Mouse (Mus musculus) kidney, adult 2 months (tissue): Measurements from ENCODE around the gene Ctsc. TPM values are rescaled to one million over a fixed set of nuclear protein-coding genes. Genes with fewer than 3 reads are reported as not detected.
A peak's percentile ranks its signal among the peaks of the same experiment; 100 is the strongest.
"Not testable (repeated sequence)": the region's sequence is repeated elsewhere in the genome, so short reads cannot be mapped to it uniquely, and the experiment has no call there.

ENCODE experiments used
- DNase-seq: peaks from one replicate; pipeline ENCODE4 v3.0.0; 2021
- H3K27ac ChIP-seq: fragments of 200-500 bp; 2 replicates; pipeline ENCODE4 v1.5.1; 2012; ENCODE audit warnings: low read depth, low read length, control low read depth, inconsistent platforms; ENCODE audit not compliant: insufficient read depth
- H3K27me3 ChIP-seq: fragments of 200-500 bp; replicated peaks from 2 replicates; pipeline ENCODE4 v1.6.1; 2012; ENCODE audit warnings: mild to moderate bottlenecking, moderate library complexity, low read length, inconsistent platforms; ENCODE audit not compliant: control insufficient read depth, insufficient read depth
- H3K36me3 ChIP-seq: fragments of 200-500 bp; 2 replicates; pipeline ENCODE4 v1.6.1; 2012; ENCODE audit warnings: mild to moderate bottlenecking, moderate library complexity, low read length, inconsistent platforms; ENCODE audit not compliant: control insufficient read depth, insufficient read depth
- H3K4me1 ChIP-seq: fragments of 200-500 bp; 2 replicates; pipeline ENCODE4 v1.6.1; 2011; ENCODE audit warnings: low read length; ENCODE audit not compliant: control insufficient read depth, insufficient read depth
- H3K4me3 ChIP-seq: fragments of 200-500 bp; 2 replicates; pipeline ENCODE4 v1.5.1; 2011; ENCODE audit warnings: mild to moderate bottlenecking, low read depth, low read length, control low read depth; ENCODE audit not compliant: insufficient read depth
- CTCF ChIP-seq: fragments of 200-500 bp; conservative IDR thresholded peaks from 2 replicates; pipeline ENCODE4 v1.5.1; 2011; ENCODE audit warnings: low read depth, mild to moderate bottlenecking, control low read depth, low read length, moderate library complexity, mixed read lengths; ENCODE audit not compliant: insufficient read depth, insufficient read length
- POLR2A ChIP-seq: fragments of 200-500 bp; IDR thresholded peaks from one replicate; pipeline ENCODE4 v1.6.1; 2011; ENCODE audit warnings: low read depth, low read length, control low read depth
- WGBS: fragments of 180-500 bp; shearing (Covaris S2); methylation state at CpG from one replicate; pipeline ENCODE4 v1.1.7; 2018; 5-methylcytosine and 5-hydroxymethylcytosine counted together
- polyA plus RNA-seq: library from polyadenylated mRNA; depleted of rRNA; stranded (reverse); fragments of >200 nt; gene quantifications from 2 replicates; pipeline ENCODE4 v1.2.3, GENCODE M21; 2012; rRNA removed

Gene Ctsc
- polyA plus RNA-seq: 13.9 and 15.3 TPM in 2 replicates

GRCm38 (mm10) chr7:88277858-88278627 lies at the start of gene Ctsc:
Ctsc (plus strand) TSS chr7:88278085.
- WGBS: 3% methylated on average over 34 of the region's 34 CpGs
- peak within 1 kb of the TSS; percentile 50 for H3K4me3 ChIP-seq
- DNase-seq: peak; percentile 83

GRCm38 (mm10) chr7:88229051-88229450 lies 48.8 kb upstream of the Ctsc start:
- no peak for TF ChIP-seq CTCF
- TF ChIP-seq POLR2A: no peak
- Histone ChIP-seq H3K27ac (no peak overlapping the region), H3K27me3 (no peaks in the 10 kb centered on the region), H3K36me3 (no peaks in the 10 kb centered on the region), H3K4me3 (no peak overlapping the region), H3K4me1 (no peaks in the 10 kb centered on the region)
- DNase-seq: no peak
- WGBS: 53% methylated on average over 2 of the region's 2 CpGs

More at GRCm38 (mm10) chr7:88277858-88278627, at the start of gene Ctsc:
- Histone ChIP-seq H3K27me3 (no peaks in the 10 kb centered on the region), H3K27ac (peak within 1 kb of the TSS; percentile 43), H3K36me3 (no peaks in the 10 kb centered on the region), H3K4me1 (no peaks in the 10 kb centered on the region; the same call in 1 of the 2 replicates)
- TF ChIP-seq POLR2A (no peak), CTCF (no peak)

- DNase-seq: no peak
- TF ChIP-seq POLR2A: no peak
- TF ChIP-seq CTCF: no peak
- H3K27me3 ChIP-seq: no peaks in the 10 kb centered on the region
- H3K4me1 ChIP-seq: no peaks in the 10 kb centered on the region
- H3K4me3 ChIP-seq: no peak overlapping the region
- no peaks in the 10 kb centered on the region for H3K36me3 ChIP-seq
- H3K27ac ChIP-seq: no peak overlapping the region
- WGBS: 91% methylated on average over 4 of the region's 4 CpGs
These were observed 47.8 kb upstream of the Ctsc start for GRCm38 (mm10) chr7:88230121-88230520.

- no peak overlapping the region for H3K4me3 ChIP-seq
These were observed 46.9 kb upstream of the Ctsc start for GRCm38 (mm10) chr7:88230756-88231522.

GRCm38 (mm10) chr7:88243059-88243458 lies 34.8 kb upstream of the Ctsc start:
- Histone ChIP-seq H3K4me3 (no peak overlapping the region), H3K27me3 (no peaks in the 10 kb centered on the region), H3K27ac (no peak overlapping the region), H3K36me3 (no peaks in the 10 kb centered on the region), H3K4me1 (no peaks in the 10 kb centered on the region)
- TF ChIP-seq CTCF: no peak
- TF ChIP-seq POLR2A: no peak
- DNase-seq: no peak
- 56% methylated on average over 3 of the region's 3 CpGs for WGBS

More at GRCm38 (mm10) chr7:88230756-88231522, 46.9 kb upstream of the Ctsc start:
- no peaks in the 10 kb centered on the region for H3K36me3 ChIP-seq
- no peaks in the 10 kb centered on the region for H3K4me1 ChIP-seq
- no peak for DNase-seq
- TF ChIP-seq POLR2A (no peak), CTCF (no peak)
- 90% methylated on average over 7 of the region's 7 CpGs for WGBS
- no peaks in the 10 kb centered on the region for H3K27me3 ChIP-seq
- no peak overlapping the region for H3K27ac ChIP-seq

- H3K27ac ChIP-seq: no peak overlapping the region
- no peaks in the 10 kb centered on the region for H3K36me3 ChIP-seq
- H3K27me3 ChIP-seq: no peaks in the 10 kb centered on the region
- no peak overlapping the region for H3K4me3 ChIP-seq
- TF ChIP-seq CTCF: no peak
- TF ChIP-seq POLR2A: no peak
- H3K4me1 ChIP-seq: no peaks in the 10 kb centered on the region
- no peak for DNase-seq
These were observed 33.4 kb upstream of the Ctsc start for GRCm38 (mm10) chr7:88244462-88244861.

- H3K4me3 ChIP-seq, H3K36me3 ChIP-seq, H3K27ac ChIP-seq, H3K4me1 ChIP-seq, H3K27me3 ChIP-seq, DNase-seq: not testable (repeated sequence)
- WGBS: 94% methylated on average over 2 of the region's 2 CpGs
These were observed 27.5 kb upstream of the Ctsc start for GRCm38 (mm10) chr7:88250380-88250779.
